Mouse (Mus musculus) lung, embryonic 16.5 days (tissue): ENCODE results near the gene Faf1. TPM values are rescaled to one million over a fixed set of nuclear protein-coding genes. Genes with fewer than 3 reads are reported as not detected.

Experiments used
- ATAC-seq: fragments of 200-750 bp; cut with Nextera tagmentation; 2 replicates; pipeline ENCODE4 v1.8.0; 2017; ENCODE audit warnings: low read depth, mild to moderate bottlenecking, moderate library complexity
- H3K27ac ChIP-seq: fragments of 300-500 bp; sonication (generic); 2 replicates; pipeline ENCODE4 v1.5.1; 2014; ENCODE audit warnings: mild to moderate bottlenecking, control low read depth, low read length
- H3K27me3 ChIP-seq: fragments of 300-500 bp; sonication (generic); 2 replicates; pipeline ENCODE4 v1.6.1; 2014; ENCODE audit warnings: low read depth, low read length, mixed read lengths; ENCODE audit not compliant: control insufficient read depth, insufficient read depth
- H3K36me3 ChIP-seq: fragments of 300-500 bp; sonication (generic); 2 replicates; pipeline ENCODE4 v1.6.1; 2014; ENCODE audit warnings: low read length; ENCODE audit not compliant: control insufficient read depth, insufficient read depth
- H3K4me1 ChIP-seq: fragments of 300-500 bp; sonication (generic); replicated peaks from 2 replicates; pipeline ENCODE4 v1.6.1; 2014; ENCODE audit warnings: low read length, mixed read lengths; ENCODE audit not compliant: control insufficient read depth, insufficient read depth
- H3K4me2 ChIP-seq: fragments of 300-500 bp; sonication (generic); 2 replicates; pipeline ENCODE4 v1.6.1; 2014; ENCODE audit warnings: low read depth, low read length, control low read depth
- H3K4me3 ChIP-seq: fragments of 300-500 bp; sonication (generic); 2 replicates; pipeline ENCODE4 v1.5.1; 2014; ENCODE audit warnings: mild to moderate bottlenecking, low read length, control low read depth
- H3K9ac ChIP-seq: fragments of 300-500 bp; sonication (generic); 2 replicates; pipeline ENCODE4 v1.6.1; 2014; ENCODE audit warnings: low read length, control low read depth
- H3K9me3 ChIP-seq: fragments of 300-500 bp; sonication (generic); 2 replicates; pipeline ENCODE4 v1.6.1; 2016; ENCODE audit warnings: low read length; ENCODE audit not compliant: control insufficient read depth
- WGBS: fragments of 180-500 bp; shearing (Covaris S2); extraction: QIAGEN DNeasy Blood & Tissue Kit; methylation state at CpG from one replicate; pipeline ENCODE4 v1.1.7; 2014; 5-methylcytosine and 5-hydroxymethylcytosine counted together
- polyA plus RNA-seq: library from polyadenylated mRNA; unstranded; fragments of >200 nt; fragmentation: Nextera tagmentation; extraction: Ambion mirVana; gene quantifications from 2 replicates; pipeline ENCODE4 v1.2.1, GENCODE M21; 2015

Faf1 gene
- polyA plus RNA-seq, 1 experiment from 2014 or later, result 20.9 TPM

DNA sequence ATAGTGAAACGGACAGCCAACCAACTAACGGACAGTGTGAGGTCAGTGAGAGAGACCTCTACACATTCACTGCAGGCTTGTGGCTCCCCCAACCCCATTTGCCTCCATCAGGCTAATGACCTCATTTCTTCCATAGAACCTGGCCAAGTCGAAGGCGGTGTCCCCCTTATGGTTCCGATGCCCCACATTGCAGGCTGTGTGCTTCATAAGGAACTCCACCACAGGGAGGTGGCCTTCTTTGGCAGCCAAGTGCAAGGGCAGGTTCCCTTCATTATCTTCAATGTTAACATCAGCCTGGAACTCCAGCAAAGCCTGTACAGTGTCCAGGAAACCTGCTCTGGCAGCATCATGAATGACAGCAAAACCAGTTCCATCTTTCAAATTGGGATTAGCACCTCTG, 15.2 kb upstream of the Faf1 start:
- peaks cover 44% of the 10 kb centered on the region for H3K27me3 ChIP-seq
- no peak overlapping the region for H3K4me3 ChIP-seq
- no peaks in the 10 kb centered on the region for H3K9me3 ChIP-seq
- no peak overlapping the region for H3K27ac ChIP-seq
- H3K9ac ChIP-seq, result no peak overlapping the region
- no peaks in the 10 kb centered on the region for H3K36me3 ChIP-seq
- H3K4me1 ChIP-seq, result peaks cover 16% of the 10 kb centered on the region
- H3K4me2 ChIP-seq, result no peak overlapping the region
- WGBS, result 52% methylated on average over 5 of the region's 5 CpGs
- no peak for ATAC-seq

DNA sequence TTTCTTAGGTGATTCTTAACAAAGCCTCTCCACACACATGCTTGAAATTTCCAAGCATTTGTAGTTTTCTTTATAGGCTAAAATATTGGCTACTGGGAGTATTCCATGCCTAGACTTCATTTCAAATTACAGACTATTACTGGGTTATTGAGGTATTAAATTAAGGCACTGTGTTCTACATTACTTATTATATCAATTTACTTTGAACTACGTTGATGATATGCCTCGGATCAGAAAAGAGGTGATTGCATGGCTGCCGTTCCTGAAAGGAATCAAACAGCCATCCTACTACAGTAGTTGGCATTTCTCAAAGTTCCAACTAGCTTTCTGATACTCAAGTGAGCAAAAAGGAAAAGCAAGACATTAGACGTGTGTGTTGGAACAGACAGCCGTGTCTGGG, 14.1 kb upstream of the Faf1 start:
- Histone ChIP-seq H3K27ac (no peak overlapping the region), H3K9me3 (no peaks in the 10 kb centered on the region), H3K9ac (no peak overlapping the region), H3K4me3 (no peak overlapping the region), H3K27me3 (peaks cover 38% of the 10 kb centered on the region), H3K4me1 (peaks cover 15% of the 10 kb centered on the region), H3K4me2 (no peak overlapping the region), H3K36me3 (no peaks in the 10 kb centered on the region)
- no peak for ATAC-seq
- 37% methylated on average over 5 of the region's 5 CpGs for WGBS

DNA sequence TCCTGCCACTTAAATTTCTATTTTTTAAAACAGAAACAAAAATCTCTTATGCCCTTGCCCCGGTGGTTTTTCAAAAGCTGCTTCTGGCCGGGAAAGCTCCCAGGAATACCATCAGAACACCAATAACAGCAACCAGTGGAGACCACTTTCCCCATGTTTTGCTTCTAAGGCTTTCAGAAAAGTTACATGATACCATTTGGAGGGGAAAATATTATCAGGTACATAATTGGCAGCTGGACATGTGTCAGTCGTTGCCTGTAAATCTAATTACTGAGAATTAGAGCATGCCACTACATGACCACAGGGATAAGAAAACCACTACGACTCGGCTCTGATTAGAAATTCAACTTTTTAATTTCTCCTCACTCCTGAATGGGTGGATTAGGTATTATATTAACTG, 12.3 kb upstream of the Faf1 start:
- peaks cover 24% of the 10 kb centered on the region for H3K27me3 ChIP-seq
- no peaks in the 10 kb centered on the region for H3K36me3 ChIP-seq
- no peak for ATAC-seq
- no peak overlapping the region for H3K27ac ChIP-seq
- peaks cover 10% of the 10 kb centered on the region for H3K4me1 ChIP-seq
- 26% methylated on average over 5 of the region's 5 CpGs for WGBS
- H3K9me3 ChIP-seq, result no peaks in the 10 kb centered on the region
- H3K9ac ChIP-seq, result no peak overlapping the region
- peak overlapping the region; percentile 72 for H3K4me2 ChIP-seq
- peak overlapping the region; percentile 79 for H3K4me3 ChIP-seq

DNA sequence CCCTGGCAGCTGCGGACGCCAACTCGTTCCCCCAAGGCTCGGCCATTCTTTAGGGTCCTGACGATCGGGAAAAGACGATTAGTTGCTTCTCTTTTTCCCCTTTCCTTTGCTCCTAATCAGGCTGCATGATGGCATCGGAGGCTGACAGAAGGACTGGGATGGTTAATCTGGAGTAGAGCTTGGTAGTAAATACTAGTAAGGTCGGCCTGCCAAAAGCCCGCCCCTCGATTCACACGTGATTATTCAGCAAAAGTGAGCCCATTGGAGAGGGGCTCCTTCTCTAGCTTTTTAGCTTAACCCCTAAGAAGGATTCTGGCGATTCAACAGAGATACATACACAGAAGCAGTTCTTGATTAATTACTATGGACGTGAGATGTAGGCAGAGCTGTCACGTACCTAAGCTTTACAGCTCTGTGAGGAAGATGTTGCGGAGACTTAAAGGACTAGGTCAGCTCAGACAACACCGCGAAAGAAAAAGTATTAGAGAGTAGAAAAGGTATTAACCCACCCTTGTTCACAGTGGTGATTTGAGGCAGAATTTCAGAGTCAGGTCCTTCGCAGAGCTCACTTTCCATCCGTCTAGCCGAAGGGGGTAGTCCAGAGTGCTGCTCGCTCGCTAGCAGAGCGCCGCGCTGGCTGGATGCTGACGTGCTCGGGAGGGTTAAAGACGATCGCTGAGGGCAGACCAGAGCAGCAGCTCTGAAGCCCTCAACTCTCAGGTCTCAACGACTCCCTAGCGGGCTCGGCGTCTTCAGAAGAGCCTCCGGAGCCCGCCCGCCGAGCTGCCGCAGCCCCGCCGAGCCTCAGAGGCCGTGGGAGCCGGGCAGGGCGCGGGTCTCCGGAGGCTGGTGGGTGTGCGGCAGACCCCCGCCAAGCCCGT, 11.0 kb upstream of the Faf1 start:
- H3K9ac ChIP-seq, result peak overlapping the region; percentile 79
- H3K4me1 ChIP-seq, result peaks cover 10% of the 10 kb centered on the region
- peak; percentile 46 for ATAC-seq
- H3K9me3 ChIP-seq, result no peaks in the 10 kb centered on the region
- peak overlapping the region; percentile 79 for H3K4me3 ChIP-seq
- H3K27me3 ChIP-seq, result peaks cover 16% of the 10 kb centered on the region
- WGBS, result 0% methylated on average over 45 of the region's 49 CpGs
- H3K27ac ChIP-seq, result peak overlapping the region; percentile 87
- H3K4me2 ChIP-seq, result peak overlapping the region; percentile 72
- no peaks in the 10 kb centered on the region for H3K36me3 ChIP-seq

DNA sequence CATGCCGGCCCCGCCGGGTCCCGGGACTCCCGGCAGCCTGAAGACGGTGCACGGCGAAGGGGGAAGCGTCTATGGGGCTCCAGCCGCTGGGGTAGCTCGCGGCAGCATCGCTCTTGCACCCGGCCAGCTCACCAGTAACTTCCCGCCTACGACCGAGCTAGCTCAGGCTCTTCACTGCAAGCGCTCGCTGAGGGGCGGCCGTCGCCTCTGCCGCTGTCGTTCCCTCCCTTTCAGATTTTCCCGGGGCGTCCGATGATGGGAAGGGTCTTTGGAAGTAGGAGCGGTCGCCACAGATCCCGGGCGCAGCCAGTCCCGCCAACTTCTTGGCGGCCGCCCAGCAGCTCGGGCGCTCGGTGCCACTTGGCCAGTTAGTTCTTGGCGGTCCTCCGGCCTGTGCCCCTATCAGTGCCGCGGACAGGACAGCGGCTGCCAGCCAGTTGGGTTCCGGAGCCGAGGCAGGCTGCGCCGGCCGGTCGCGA, 10.4 kb upstream of the Faf1 start:
- Histone ChIP-seq H3K27ac (peak overlapping the region; percentile 87), H3K9me3 (no peaks in the 10 kb centered on the region), H3K9ac (peak overlapping the region; percentile 79), H3K36me3 (no peaks in the 10 kb centered on the region), H3K4me2 (peak overlapping the region; percentile 72), H3K27me3 (peaks cover 12% of the 10 kb centered on the region), H3K4me3 (peak overlapping the region; percentile 79), H3K4me1 (peaks cover 10% of the 10 kb centered on the region)
- under 1% methylated on average over 46 of the region's 49 CpGs for WGBS
- peak; percentile 41 for ATAC-seq

DNA sequence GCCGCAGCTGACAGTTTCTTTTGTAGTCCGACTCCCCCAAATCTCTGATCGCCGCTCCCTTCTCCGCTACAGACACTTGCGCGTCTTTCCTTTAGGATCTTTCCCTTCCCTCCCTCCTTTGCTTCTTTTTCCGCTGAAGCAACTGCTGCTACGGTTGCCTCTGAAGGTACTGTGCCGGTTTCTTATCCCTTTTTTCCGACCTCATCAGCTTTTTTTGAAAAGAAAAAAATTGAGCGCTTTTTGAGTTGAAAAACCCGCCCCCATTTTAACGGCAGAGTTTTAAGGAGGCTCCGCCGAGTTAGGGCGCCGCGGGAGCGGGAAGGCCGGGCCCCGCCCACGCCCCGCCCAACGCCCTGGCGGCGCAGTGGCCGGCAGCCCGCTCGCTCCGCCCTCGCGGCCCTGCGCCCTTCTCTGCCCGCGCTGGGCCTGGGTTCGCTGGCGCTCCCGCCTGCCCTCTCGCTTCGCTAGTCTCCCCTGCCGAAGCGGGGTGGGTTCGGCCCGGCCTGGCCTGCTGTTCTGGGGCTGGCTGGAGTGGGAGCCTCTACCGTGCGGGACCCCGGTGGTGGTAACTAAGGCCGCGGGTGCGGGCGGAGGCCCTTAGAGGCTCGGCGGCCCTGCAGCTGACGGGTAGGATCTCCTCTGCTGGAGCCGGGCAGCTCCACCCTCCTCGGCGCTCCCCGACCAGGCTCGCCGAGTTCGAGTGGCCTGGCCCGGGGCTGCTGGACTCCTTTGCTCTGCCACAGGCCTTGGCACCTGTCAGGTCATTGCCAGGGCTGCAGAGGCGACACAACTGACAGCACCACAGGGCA, 9.7 kb upstream of the Faf1 start, which contains the start of gene Cdkn2c:
TSS of gene Cdkn2c (minus strand) at position 729 of the 809 bp plus-strand sequence.
- H3K4me3 ChIP-seq, result peak within 1 kb of the TSS; percentile 79
- H3K27ac ChIP-seq, result peak within 1 kb of the TSS; percentile 97
- WGBS, result under 1% methylated on average over 58 of the region's 64 CpGs
- ATAC-seq, result peak; percentile 98
- no peaks in the 10 kb centered on the region for H3K9me3 ChIP-seq
- H3K36me3 ChIP-seq, result no peaks in the 10 kb centered on the region
- peak within 1 kb of the TSS; percentile 75 for H3K4me2 ChIP-seq
- peaks cover 10% of the 10 kb centered on the region for H3K4me1 ChIP-seq
- H3K9ac ChIP-seq, result peak within 1 kb of the TSS; percentile 95
- H3K27me3 ChIP-seq, result peaks cover 6% of the 10 kb centered on the region; the same call in 1 of the 2 replicates

DNA sequence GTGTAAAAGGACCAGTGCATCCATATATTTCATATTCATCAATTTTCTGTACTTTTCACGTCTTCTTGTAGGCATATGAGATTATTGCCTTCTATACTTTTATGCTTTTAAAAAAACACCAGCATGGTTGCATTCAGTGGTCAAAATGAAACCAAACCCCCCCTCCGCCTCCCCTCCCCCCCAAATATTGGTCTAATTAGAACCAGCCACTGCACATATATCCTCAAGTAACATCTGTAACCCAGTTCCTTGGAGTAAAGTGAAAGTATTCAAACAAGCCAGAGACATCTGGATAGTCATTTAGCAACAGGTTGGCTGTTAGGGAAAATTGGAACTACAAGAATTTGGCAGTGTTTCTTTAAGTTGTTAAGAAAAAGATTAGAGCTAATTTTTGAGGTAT, 8.9 kb upstream of the Faf1 start:
- peak overlapping the region; percentile 95 for H3K9ac ChIP-seq
- WGBS, result 56% methylated on average over 2 of the region's 2 CpGs

DNA sequence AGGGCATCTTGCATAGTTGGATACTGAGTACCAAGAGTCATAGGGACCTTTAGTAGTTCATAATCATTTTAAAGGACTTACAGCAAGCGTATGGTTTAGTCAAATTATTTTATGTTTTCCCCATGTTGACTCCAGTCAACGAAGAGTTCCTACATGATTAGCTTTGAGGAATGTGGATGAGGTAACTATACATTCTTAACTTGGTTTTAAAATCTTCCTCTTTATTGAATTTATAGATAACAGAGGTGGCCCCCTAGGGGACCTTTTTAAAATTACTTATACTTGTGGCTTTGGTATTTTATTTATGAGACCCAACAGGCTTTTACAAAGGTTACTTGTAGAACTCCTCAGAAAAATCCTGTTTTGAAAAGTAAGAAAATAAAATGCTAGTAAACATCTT, 6.2 kb upstream of the Faf1 start:
- WGBS, result 53% methylated on average over 2 of the region's 2 CpGs
- Histone ChIP-seq H3K4me2 (no peak overlapping the region), H3K9ac (no peak overlapping the region), H3K36me3 (no peaks in the 10 kb centered on the region), H3K4me3 (no peak overlapping the region), H3K9me3 (no peaks in the 10 kb centered on the region), H3K27ac (no peak overlapping the region), H3K27me3 (no peaks in the 10 kb centered on the region), H3K4me1 (peaks cover 3% of the 10 kb centered on the region; the same call in 1 of the 2 replicates)
- no peak for ATAC-seq

More for the DNA sequence above, 8.9 kb upstream of the Faf1 start:
- peak overlapping the region; percentile 79 for H3K4me3 ChIP-seq
- H3K9me3 ChIP-seq, result no peaks in the 10 kb centered on the region
- H3K36me3 ChIP-seq, result no peaks in the 10 kb centered on the region
- ATAC-seq, result no peak
- no peak overlapping the region; the same call in 1 of the 2 replicates for H3K27ac ChIP-seq
- peaks cover 10% of the 10 kb centered on the region for H3K4me1 ChIP-seq
- peak overlapping the region; percentile 75 for H3K4me2 ChIP-seq
- peaks cover under 1% of the 10 kb centered on the region; the same call in 1 of the 2 replicates for H3K27me3 ChIP-seq

DNA sequence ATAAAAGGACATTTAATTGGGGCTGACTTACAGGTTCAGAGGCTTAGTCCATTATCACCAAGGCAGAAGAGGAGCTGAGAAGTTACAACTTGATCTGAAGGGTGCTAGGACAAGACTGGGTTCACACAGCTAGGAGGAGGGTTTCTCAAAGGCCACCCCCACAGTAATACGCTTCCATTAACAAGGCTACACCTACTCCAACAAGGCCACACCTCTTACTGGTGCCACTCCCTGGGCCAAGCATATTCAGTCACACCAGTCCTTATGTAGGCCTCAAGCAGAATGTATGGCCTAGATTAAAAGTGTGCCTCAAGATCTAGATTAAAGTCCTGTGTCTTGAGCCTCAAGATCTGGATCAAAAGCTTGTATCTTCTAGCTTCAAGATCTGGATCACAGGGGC, 4.4 kb upstream of the Faf1 start:
- Histone ChIP-seq H3K9me3 (no peaks in the 10 kb centered on the region), H3K27me3 (no peaks in the 10 kb centered on the region), H3K4me3 (no peak overlapping the region), H3K27ac (no peak overlapping the region), H3K9ac (no peak overlapping the region), H3K4me2 (no peak overlapping the region), H3K36me3 (no peaks in the 10 kb centered on the region), H3K4me1 (peaks cover 3% of the 10 kb centered on the region; the same call in 1 of the 2 replicates)
- 67% methylated on average over 1 of the region's 1 CpGs for WGBS
- ATAC-seq, result no peak
